Mouse (Mus musculus) CH12.LX (cell line): ENCODE data around the gene Lrrc58. TPM values are rescaled to one million over a fixed set of nuclear protein-coding genes. Genes with fewer than 3 reads are reported as not detected.

ENCODE experiments used
- DNase-seq: peaks from one replicate; pipeline ENCODE4 v3.0.0-alpha.2; 2013; ENCODE audit errors: extremely low read depth
- H3K27ac ChIP-seq: 2 replicates; pipeline ENCODE4 v1.5.1; 2012; ENCODE audit warnings: low read depth, mild to moderate bottlenecking, control low read depth, moderate library complexity; ENCODE audit not compliant: insufficient read depth
- H3K27me3 ChIP-seq: replicated peaks from 2 replicates; pipeline ENCODE3; 2012; ENCODE audit warnings: inconsistent platforms
- H3K36me3 ChIP-seq, 2 experiments: replicated peaks in 1 of 2; 2 replicates each; pipeline versions ENCODE3 to v1.6.1; 2012; ENCODE audit warnings: inconsistent platforms in 1 of 2, low read length in 1 of 2, mild to moderate bottlenecking in 1 of 2, mixed read lengths in 1 of 2, moderate library complexity in 1 of 2; ENCODE audit not compliant: control insufficient read depth in 1 of 2, insufficient read depth in 1 of 2
- H3K4me1 ChIP-seq, 2 experiments: 2 replicates each; pipeline ENCODE4 v1.6.1; 2012; ENCODE audit warnings: inconsistent platforms in 1 of 2, moderate library complexity in 1 of 2; ENCODE audit not compliant: insufficient read depth in 2 of 2, control insufficient read depth in 1 of 2
- H3K4me2 ChIP-seq: 2 replicates; pipeline ENCODE4 v1.6.1; 2012; ENCODE audit warnings: low read depth, mild to moderate bottlenecking, control low read depth; ENCODE audit not compliant: poor library complexity, insufficient read depth, severe bottlenecking
- H3K4me3 ChIP-seq, 3 experiments: fragments of 150-350 bp in 1 of 3; sonication (generic) in 1 of 3; replicated peaks in 1 of 3; 2 replicates each; pipeline versions ENCODE3 to v1.5.1; 2011 to 2012; ENCODE audit warnings: low read depth in 2 of 3, low read length in 2 of 3, mild to moderate bottlenecking in 2 of 3, moderate library complexity in 2 of 3, control low read depth in 1 of 3, improper control_type of control experiment in 1 of 3, inconsistent platforms in 1 of 3, mixed read lengths in 1 of 3; ENCODE audit not compliant: poor library complexity in 1 of 3
- H3K79me2 ChIP-seq: replicated peaks from 2 replicates; pipeline ENCODE4 v1.6.1; 2012; ENCODE audit warnings: mild to moderate bottlenecking, moderate library complexity; ENCODE audit not compliant: control insufficient read depth, poor library complexity, insufficient read depth, severe bottlenecking; ENCODE audit errors: extremely low read depth
- H3K9ac ChIP-seq: 2 replicates; pipeline ENCODE4 v1.6.1; 2012; ENCODE audit warnings: low read depth, mild to moderate bottlenecking, control low read depth, moderate library complexity; ENCODE audit not compliant: insufficient read depth
- H3K9me3 ChIP-seq: replicated peaks from 2 replicates; pipeline ENCODE3; 2012; ENCODE audit warnings: low read length, inconsistent platforms, mixed read lengths
- BHLHE40 ChIP-seq: IDR thresholded peaks from 2 replicates; pipeline ENCODE4 v1.6.1; 2011; ENCODE audit warnings: mild to moderate bottlenecking, low read depth, low read length, improper control_type of control experiment
- CHD1 ChIP-seq: IDR thresholded peaks from 2 replicates; pipeline ENCODE4 v1.6.1; 2012; ENCODE audit warnings: low read depth, low read length, improper control_type of control experiment, inconsistent platforms
- CTCF ChIP-seq, 2 experiments: IDR thresholded peaks in 1 of 2; conservative IDR thresholded peaks in 1 of 2; 2 replicates each; pipeline ENCODE4 v1.5.1; 2011 to 2012; ENCODE audit warnings: low read depth in 2 of 2, low read length in 2 of 2, improper control_type of control experiment in 1 of 2, inconsistent platforms in 1 of 2, mild to moderate bottlenecking in 1 of 2, moderate library complexity in 1 of 2
- ELF1 ChIP-seq: IDR thresholded peaks from 2 replicates; pipeline ENCODE4 v1.6.1; 2014; ENCODE audit warnings: low read depth, mild to moderate bottlenecking, inconsistent platforms, low read length, improper control_type of control experiment
- ETS1 ChIP-seq: conservative IDR thresholded peaks from 2 replicates; pipeline ENCODE4 v1.6.1; 2012; ENCODE audit warnings: low read depth, mild to moderate bottlenecking, inconsistent platforms, low read length, improper control_type of control experiment, moderate library complexity
- HCFC1 ChIP-seq: IDR thresholded peaks from 2 replicates; pipeline ENCODE4 v1.6.1; 2012; ENCODE audit warnings: low read depth, mild to moderate bottlenecking, inconsistent platforms, low read length, improper control_type of control experiment
- JUN ChIP-seq: IDR thresholded peaks from 2 replicates; pipeline ENCODE4 v1.6.1; 2011; ENCODE audit warnings: low read depth, mild to moderate bottlenecking, low read length, improper control_type of control experiment, moderate library complexity; ENCODE audit not compliant: insufficient read depth
- KAT2A ChIP-seq: IDR thresholded peaks from 2 replicates; pipeline ENCODE4 v1.6.1; 2012; ENCODE audit warnings: low read length, improper control_type of control experiment, inconsistent platforms; ENCODE audit not compliant: insufficient replicate concordance
- MAFK ChIP-seq: IDR thresholded peaks from 2 replicates; pipeline ENCODE4 v1.6.1; 2011; ENCODE audit warnings: low read length, improper control_type of control experiment; ENCODE audit not compliant: insufficient replicate concordance
- MAZ ChIP-seq: IDR thresholded peaks from 2 replicates; pipeline ENCODE4 v1.6.1; 2012; ENCODE audit warnings: low read depth, mild to moderate bottlenecking, inconsistent platforms, low read length, improper control_type of control experiment, moderate library complexity
- MEF2A ChIP-seq: IDR thresholded peaks from 2 replicates; pipeline ENCODE4 v1.6.1; 2014; ENCODE audit warnings: low read depth, mild to moderate bottlenecking, inconsistent platforms, low read length, improper control_type of control experiment, borderline replicate concordance
- MXI1 ChIP-seq: IDR thresholded peaks from 2 replicates; pipeline ENCODE4 v1.6.1; 2011; ENCODE audit warnings: mild to moderate bottlenecking, low read depth, low read length, improper control_type of control experiment
- MYC ChIP-seq: IDR thresholded peaks from 2 replicates; pipeline ENCODE4 v1.6.1; 2011; ENCODE audit warnings: low read depth, mild to moderate bottlenecking, improper control_type of control experiment, low read length
- NELFE ChIP-seq: IDR thresholded peaks from 2 replicates; pipeline ENCODE4 v1.6.1; 2011; ENCODE audit warnings: low read depth, low read length, improper control_type of control experiment
- NRF1 ChIP-seq: IDR thresholded peaks from 2 replicates; pipeline ENCODE4 v1.6.1; 2014; ENCODE audit warnings: low read depth, mild to moderate bottlenecking, inconsistent platforms, low read length, improper control_type of control experiment, moderate library complexity
- PAX5 ChIP-seq: IDR thresholded peaks from 2 replicates; pipeline ENCODE4 v1.6.1; 2012; ENCODE audit warnings: low read length, inconsistent platforms, mixed read lengths
- POLR2A ChIP-seq: IDR thresholded peaks from 2 replicates; pipeline ENCODE4 v1.6.1; 2011; ENCODE audit warnings: low read depth, mild to moderate bottlenecking, improper control_type of control experiment, low read length
- POLR2AphosphoS2 ChIP-seq: IDR thresholded peaks from 2 replicates; pipeline ENCODE4 v1.6.1; 2011; ENCODE audit warnings: low read depth, low read length, improper control_type of control experiment
- RCOR1 ChIP-seq: conservative IDR thresholded peaks from 2 replicates; pipeline ENCODE4 v1.6.1; 2012; ENCODE audit warnings: low read depth, mild to moderate bottlenecking, inconsistent platforms, low read length, improper control_type of control experiment
- SIN3A ChIP-seq: IDR thresholded peaks from 2 replicates; pipeline ENCODE4 v1.6.1; 2012; ENCODE audit warnings: low read length, improper control_type of control experiment, inconsistent platforms
- SMC3 ChIP-seq: IDR thresholded peaks from 2 replicates; pipeline ENCODE4 v1.6.1; 2011; ENCODE audit warnings: low read depth, low read length, improper control_type of control experiment
- TBP ChIP-seq: conservative IDR thresholded peaks from 2 replicates; pipeline ENCODE4 v1.6.1; 2011; ENCODE audit warnings: low read depth, low read length, improper control_type of control experiment
- TCF12 ChIP-seq: IDR thresholded peaks from 2 replicates; pipeline ENCODE4 v1.6.1; 2014; ENCODE audit warnings: low read depth, mild to moderate bottlenecking, inconsistent platforms, low read length, improper control_type of control experiment
- UBTF ChIP-seq: IDR thresholded peaks from 2 replicates; pipeline ENCODE4 v1.6.1; 2012; ENCODE audit warnings: low read depth, mild to moderate bottlenecking, inconsistent platforms, low read length, improper control_type of control experiment, moderate library complexity
- USF2 ChIP-seq: conservative IDR thresholded peaks from 2 replicates; pipeline ENCODE4 v1.6.1; 2011; ENCODE audit warnings: low read depth, low read length, improper control_type of control experiment
- ZKSCAN1 ChIP-seq: IDR thresholded peaks from 2 replicates; pipeline ENCODE4 v1.6.1; 2012; ENCODE audit warnings: low read depth, inconsistent platforms, low read length, improper control_type of control experiment, borderline replicate concordance
- ZNF384 ChIP-seq: IDR thresholded peaks from 2 replicates; pipeline ENCODE4 v1.6.1; 2012; ENCODE audit warnings: low read depth, low read length, improper control_type of control experiment, inconsistent platforms
- dilution Hi-C: fragments of 300-500 bp; cut with MboI; formaldehyde crosslinking; loops from 2 replicates; pipeline ENCODE4 v1.14.3; 2020; ENCODE audit warnings: low sequenced_read_pairs; ENCODE audit not compliant: extremely low pct_unique_long_range_greater_than_20kb, extremely low pct_ligation_motif_present
- in situ Hi-C: fragments of 300-500 bp; cut with MboI; formaldehyde crosslinking; loops from 3 replicates; pipeline ENCODE4 v1.14.3; 2019; ENCODE audit warnings: low sequenced_read_pairs, low pct_ligation_motif_present, low pct_unique_long_range_greater_than_20kb, mixed read lengths
- polyA plus RNA-seq: library from polyadenylated mRNA; unstranded; fragments of >175 nt; gene quantifications from 2 replicates; pipeline ENCODE4 v1.2.1, GENCODE M21; 2012; ENCODE audit warnings: low read depth; ENCODE audit not compliant: insufficient read length
- total RNA-seq, 2 experiments: library from RNA; depleted of rRNA; stranded (reverse); fragments of 300-350 nt in 1 of 2; fragments of >200 nt in 1 of 2; gene quantifications; 2 replicates each; pipeline ENCODE4 v1.2.3; 2012 to 2014

Lrrc58 gene
- total and polyA plus RNA-seq, 3 experiments = 17.4 to 30.8 (median 28.4) TPM

DNA sequence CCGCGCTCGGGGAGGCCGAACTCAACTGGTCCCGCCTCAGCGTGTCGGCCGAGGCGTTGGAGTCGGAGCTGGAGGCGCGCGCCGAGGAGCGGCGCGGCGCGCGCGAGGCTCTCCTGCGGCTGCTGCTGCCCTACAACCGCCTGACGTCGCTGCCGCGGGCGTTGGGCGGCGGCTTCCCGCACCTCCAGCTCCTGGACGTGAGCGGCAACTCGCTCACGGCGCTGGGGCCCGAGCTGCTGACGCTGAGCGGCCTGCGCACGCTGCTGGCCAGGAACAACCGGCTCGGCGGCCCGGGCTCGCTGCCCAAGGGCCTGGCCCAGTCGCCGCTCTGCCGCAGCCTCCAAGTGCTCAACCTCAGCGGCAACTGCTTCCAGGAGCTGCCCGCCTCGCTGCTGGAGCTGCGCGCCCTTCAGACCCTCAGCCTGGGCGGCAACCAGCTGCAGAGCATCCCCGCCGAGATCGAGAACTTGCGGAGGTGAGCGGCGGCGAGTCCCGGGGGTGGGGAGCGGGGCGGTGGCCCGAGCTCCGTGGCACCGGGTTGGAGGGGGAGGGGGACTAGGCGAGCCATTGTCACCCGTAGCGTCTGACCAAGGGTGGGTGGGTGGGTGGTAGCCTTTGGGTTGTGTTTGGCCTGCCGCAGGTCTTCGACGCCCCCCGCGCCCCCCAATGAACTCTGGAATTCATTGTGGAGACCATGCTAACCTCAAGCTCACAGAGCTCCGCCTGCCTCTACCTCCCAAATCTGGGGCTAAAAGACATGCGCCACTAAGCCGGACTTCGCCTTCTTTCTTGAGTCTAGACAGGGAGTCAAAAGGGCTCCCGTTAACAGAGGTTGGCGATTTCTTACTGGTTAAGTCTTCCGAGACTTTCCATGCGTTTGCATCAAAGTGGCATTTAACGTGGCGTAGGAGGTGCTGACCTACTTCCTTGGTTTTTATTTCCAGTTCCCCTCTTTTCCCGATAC is 599 bp downstream of the Lrrc58 start:
- DNase-seq = peak; percentile 57
- H3K9me3 ChIP-seq = no peaks in the 10 kb centered on the region
- 0 out of 4 replicates have a peak, but pooled peaks of 1 of the 2 experiments have one; percentile 4 for TF ChIP-seq CTCF (conservative IDR thresholded peaks at IDR 0.05 in 1 of 2, IDR thresholded peaks at IDR 0.05 in 1 of 2; ENCODE audit: low read depth in 2 of 2, low read length in 2 of 2)
- TF ChIP-seq MXI1 = peak; percentile 72
- TF ChIP-seq UBTF = peak; percentile 91
- TF ChIP-seq ZKSCAN1 = no peak
- TF ChIP-seq NELFE = no peak
- 0 out of 2 replicates have a peak, but pooled peaks have one; percentile 3 for TF ChIP-seq TCF12
- peak; percentile 16; the same call in 1 of the 2 replicates for TF ChIP-seq MYC
- no peak for TF ChIP-seq MAFK
- no peak for TF ChIP-seq BHLHE40
- TF ChIP-seq SIN3A = peak; percentile 65
- dilution Hi-C loops (no loop called here), in situ Hi-C loops (no loop called here)
- H3K79me2 ChIP-seq = peaks cover 44% of the 10 kb centered on the region
- H3K4me2 ChIP-seq = peak overlapping the region; percentile 62
- peak overlapping the region; percentile 86 for H3K9ac ChIP-seq
- H3K36me3 ChIP-seq = peaks cover 0 to 22% of the 10 kb centered on the region in 2 experiments
- H3K27me3 ChIP-seq = no peaks in the 10 kb centered on the region
- peak overlapping the region; percentile 88 to 99 (median 97) for H3K4me3 ChIP-seq
- H3K4me1 ChIP-seq = peaks cover 17 to 34% of the 10 kb centered on the region in 2 experiments
- H3K27ac ChIP-seq = peak overlapping the region; percentile 83

DNA sequence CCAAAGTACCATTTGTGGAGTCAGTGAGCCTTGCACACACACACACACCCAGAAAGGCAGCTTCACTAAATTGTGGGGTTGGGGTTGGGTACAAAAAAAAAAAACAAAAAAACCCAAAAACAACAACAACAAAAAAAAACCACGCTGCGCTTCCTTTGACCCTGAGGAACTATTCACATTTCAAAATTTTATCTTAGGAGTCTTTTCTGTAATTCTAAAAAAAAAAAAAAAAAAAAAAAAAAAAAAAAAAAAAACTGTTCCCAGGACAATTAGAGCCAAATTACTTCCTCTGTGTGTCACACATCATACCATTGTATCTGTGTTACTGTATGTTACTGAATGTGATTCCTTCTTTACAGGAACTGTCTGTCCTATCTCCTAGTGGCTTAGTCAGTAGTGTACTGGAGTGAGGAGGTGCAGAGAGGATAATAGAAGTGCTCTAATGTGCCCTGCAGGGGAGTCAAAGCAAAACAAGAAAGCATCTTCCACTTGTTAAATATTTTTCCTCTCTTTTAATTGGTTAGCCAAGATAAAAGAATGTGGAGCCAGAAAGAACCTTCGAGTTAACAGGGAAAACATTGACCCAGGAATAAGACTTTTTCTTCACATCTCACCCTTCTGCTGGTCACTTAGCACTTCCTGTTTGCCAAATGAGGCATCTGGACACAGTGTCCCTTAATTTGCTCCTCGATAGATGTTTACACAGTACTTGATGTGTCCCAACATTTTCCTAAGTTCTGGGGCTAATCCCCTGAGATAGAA is 1.5 kb downstream of the Lrrc58 start:
- H3K36me3 ChIP-seq = peaks cover 0 to 23% of the 10 kb centered on the region in 2 experiments
- peaks cover 48% of the 10 kb centered on the region for H3K79me2 ChIP-seq
- H3K27me3 ChIP-seq = no peaks in the 10 kb centered on the region
- H3K9me3 ChIP-seq = no peaks in the 10 kb centered on the region
- peak overlapping the region; percentile 88 to 99 (median 97) for H3K4me3 ChIP-seq
- H3K4me1 ChIP-seq = peaks cover 18 to 36% of the 10 kb centered on the region in 2 experiments
- H3K9ac ChIP-seq = peak overlapping the region; percentile 86
- DNase-seq = peak; percentile 41
- dilution Hi-C loops = no loop called here
- H3K27ac ChIP-seq = no peak overlapping the region
- peak overlapping the region; percentile 62 for H3K4me2 ChIP-seq
- in situ Hi-C loops = no loop called here
- no peak for TF ChIP-seq USF2
- no peak for TF ChIP-seq ETS1
- no peak for TF ChIP-seq SMC3
- TF ChIP-seq JUN = no peak
- TF ChIP-seq NRF1 = no peak
- TF ChIP-seq KAT2A = no peak
- TF ChIP-seq ZKSCAN1 = no peak
- no peak for TF ChIP-seq POLR2AphosphoS2
- TF ChIP-seq TBP = no peak
- TF ChIP-seq CTCF (conservative IDR thresholded peaks at IDR 0.05 in 1 of 2, IDR thresholded peaks at IDR 0.05 in 1 of 2; ENCODE audit: low read depth in 2 of 2, low read length in 2 of 2) = no peak
- TF ChIP-seq HCFC1 = no peak
- peak; percentile 94 for TF ChIP-seq ZNF384
- no peak for TF ChIP-seq PAX5
- no peak for TF ChIP-seq BHLHE40
- TF ChIP-seq MEF2A = no peak
- TF ChIP-seq MXI1 = no peak; the same call in 1 of the 2 replicates
- TF ChIP-seq RCOR1 = no peak
- no peak for TF ChIP-seq MAZ
- 0 out of 2 replicates have a peak, but pooled peaks have one; percentile 74 for TF ChIP-seq CHD1
- TF ChIP-seq ELF1 = peak; percentile 56; the same call in 1 of the 2 replicates
- TF ChIP-seq TCF12 = no peak
- no peak; the same call in 1 of the 2 replicates for TF ChIP-seq POLR2A
